Mouse (Mus musculus) kidney, postnatal 0 days (tissue): ENCODE results near the gene Hes7. TPM values are rescaled to one million over a fixed set of nuclear protein-coding genes. Genes with fewer than 3 reads are reported as not detected.
A peak's percentile ranks its signal among the peaks of the same experiment; 100 is the strongest.

Experiments
- ATAC-seq: fragments of 200-750 bp; cut with Nextera tagmentation; replicated peaks from 2 replicates; pipeline ENCODE4 v1.8.0; 2017; ENCODE audit warnings: low read depth, moderate number of reproducible peaks, moderate TSS enrichment, moderate library complexity; ENCODE audit not compliant: low FRiP score
- DNase-seq: peaks from one replicate; pipeline ENCODE4 v3.0.0-alpha.2; 2016; ENCODE audit warnings: low spot score
- H3K27ac ChIP-seq: fragments of 300-500 bp; sonication (generic); 2 replicates; pipeline ENCODE4 v1.5.1; 2014; ENCODE audit warnings: mild to moderate bottlenecking
- H3K27me3 ChIP-seq: fragments of 300-500 bp; sonication (generic); 2 replicates; pipeline ENCODE4 v1.6.1; 2014; ENCODE audit warnings: low read length, mixed read lengths; ENCODE audit not compliant: insufficient read depth
- H3K36me3 ChIP-seq: fragments of 300-500 bp; sonication (generic); 2 replicates; pipeline ENCODE4 v1.6.1; 2014; ENCODE audit warnings: low read length, mixed read lengths; ENCODE audit not compliant: insufficient read depth
- H3K4me1 ChIP-seq: fragments of 300-500 bp; sonication (generic); replicated peaks from 2 replicates; pipeline ENCODE4 v1.6.1; 2014; ENCODE audit warnings: antibody characterized with exemption, low read length, mixed read lengths; ENCODE audit not compliant: insufficient read depth
- H3K4me2 ChIP-seq: fragments of 300-500 bp; sonication (generic); 2 replicates; pipeline ENCODE4 v1.6.1; 2014; ENCODE audit warnings: mild to moderate bottlenecking, low read length, moderate library complexity, mixed read lengths
- H3K4me3 ChIP-seq: fragments of 300-500 bp; sonication (generic); replicated peaks from 2 replicates; pipeline ENCODE4 v1.5.1; 2014; ENCODE audit warnings: low read depth, low read length
- H3K9ac ChIP-seq: fragments of 300-500 bp; sonication (generic); 2 replicates; pipeline ENCODE4 v1.6.1; 2014; ENCODE audit warnings: low read depth, low read length
- H3K9me3 ChIP-seq: fragments of 300-500 bp; sonication (generic); replicated peaks from 2 replicates; pipeline ENCODE4 v1.6.1; 2016; ENCODE audit warnings: low read length, inconsistent platforms, mixed read lengths
- CTCF ChIP-seq: IDR thresholded peaks from 2 replicates; pipeline ENCODE4 v1.5.1; 2016; ENCODE audit warnings: antibody characterized with exemption, low read depth, mild to moderate bottlenecking, moderate library complexity
- WGBS: fragments of 180-500 bp; shearing (Covaris S2); extraction: QIAGEN DNeasy Blood & Tissue Kit; methylation state at CpG from one replicate; pipeline ENCODE4 v1.1.7; 2014; 5-methylcytosine and 5-hydroxymethylcytosine counted together
- polyA plus RNA-seq: library from polyadenylated mRNA; unstranded; fragments of >200 nt; fragmentation: Nextera tagmentation; extraction: Ambion mirVana; gene quantifications from 2 replicates; pipeline ENCODE4 v1.2.1, GENCODE M21; 2015

The Hes7 gene
- polyA plus RNA-seq, 1 experiment from 2014 or later, result 0.42 TPM

GRCm38 (mm10) chr11:69073065-69073888 lies 46.9 kb upstream of the Hes7 start:
- peak; percentile 14; the same call in 1 of the 2 replicates for TF ChIP-seq CTCF
- DNase-seq (peak; percentile 96), ATAC-seq (peak; percentile 75)
- H3K27me3 ChIP-seq, result no peaks in the 10 kb centered on the region
- peak overlapping the region; percentile 42 for H3K4me2 ChIP-seq
- peaks cover 11% of the 10 kb centered on the region; the same call in 1 of the 2 replicates for H3K4me1 ChIP-seq
- H3K27ac ChIP-seq, result peak overlapping the region; percentile 80
- H3K9me3 ChIP-seq, result no peaks in the 10 kb centered on the region
- no peaks in the 10 kb centered on the region for H3K36me3 ChIP-seq
- WGBS, result under 1% methylated on average over 14 of the region's 14 CpGs
- H3K4me3 ChIP-seq, result peak overlapping the region; percentile 18; the same call in 1 of the 2 replicates
- peak overlapping the region; percentile 53 for H3K9ac ChIP-seq

GRCm38 (mm10) chr11:69073951-69074775 lies 46.0 kb upstream of the Hes7 start:
- 39% methylated on average over 6 of the region's 6 CpGs for WGBS
- H3K4me3 ChIP-seq, result no peak overlapping the region
- H3K36me3 ChIP-seq, result no peaks in the 10 kb centered on the region
- peaks cover 11% of the 10 kb centered on the region; the same call in 1 of the 2 replicates for H3K4me1 ChIP-seq
- no peaks in the 10 kb centered on the region for H3K27me3 ChIP-seq
- H3K9ac ChIP-seq, result no peak overlapping the region
- TF ChIP-seq CTCF, result no peak
- H3K9me3 ChIP-seq, result no peaks in the 10 kb centered on the region
- DNase-seq (no peak), ATAC-seq (no peak)
- no peak overlapping the region for H3K4me2 ChIP-seq
- H3K27ac ChIP-seq, result peak overlapping the region; percentile 80; the same call in 1 of the 2 replicates

DNA sequence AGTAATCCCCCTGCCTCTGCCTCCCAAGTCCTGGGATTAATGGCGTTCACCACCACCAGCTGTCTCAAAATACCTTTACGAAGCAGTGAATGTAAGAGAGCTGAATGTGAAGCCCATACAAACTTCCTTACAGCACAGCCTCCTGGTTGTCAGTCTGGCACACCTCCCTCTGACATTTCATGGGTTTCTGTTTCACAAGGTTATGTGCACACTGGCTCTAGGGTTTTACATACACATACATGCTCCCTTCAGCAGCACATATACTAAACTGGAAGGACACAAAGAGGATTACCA lies 45.5 kb upstream of the Hes7 start:
- Histone ChIP-seq H3K27me3 (no peaks in the 10 kb centered on the region), H3K4me2 (no peak overlapping the region), H3K9ac (no peak overlapping the region), H3K27ac (no peak overlapping the region), H3K4me1 (peaks cover 11% of the 10 kb centered on the region; the same call in 1 of the 2 replicates), H3K4me3 (no peak overlapping the region), H3K36me3 (no peaks in the 10 kb centered on the region), H3K9me3 (no peaks in the 10 kb centered on the region)
- no peak for DNase-seq
- TF ChIP-seq CTCF, result no peak
- no peak for ATAC-seq
- WGBS, result 56% methylated on average over 2 of the region's 2 CpGs

DNA sequence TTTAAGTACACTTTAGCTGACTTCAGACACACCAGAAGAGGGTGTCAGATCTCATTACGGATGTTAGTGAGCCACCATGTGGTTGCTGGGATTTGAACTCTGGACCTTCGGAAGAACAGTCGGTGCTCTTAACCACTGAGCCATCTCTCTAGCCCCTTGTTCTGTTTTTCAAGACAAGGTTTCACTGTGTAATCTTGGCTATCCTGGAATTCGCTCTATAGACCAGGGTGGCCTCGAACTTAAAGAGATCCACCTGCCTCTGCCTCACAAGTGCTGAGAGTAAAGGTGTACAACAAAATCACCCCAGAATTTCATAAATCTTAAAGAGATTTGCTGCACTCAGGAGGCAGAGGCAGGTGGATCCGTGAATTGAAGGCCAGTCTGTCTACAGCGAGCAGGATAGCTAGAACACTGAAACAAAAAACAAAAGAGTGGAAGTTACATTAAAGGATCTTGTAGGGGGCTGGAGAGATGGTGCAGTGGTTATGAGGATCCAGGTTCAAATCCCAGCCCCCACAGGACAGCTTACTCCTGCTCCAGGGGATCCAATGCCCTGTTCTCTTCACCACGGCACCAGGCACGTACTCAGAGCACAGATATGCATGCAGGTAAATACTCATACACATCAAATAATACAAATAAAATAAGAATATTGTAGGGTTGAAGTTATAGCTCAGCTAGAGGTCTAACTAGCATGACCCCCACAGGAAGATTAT lies 44.3 kb upstream of the Hes7 start:
- TF ChIP-seq CTCF, result no peak

DNA sequence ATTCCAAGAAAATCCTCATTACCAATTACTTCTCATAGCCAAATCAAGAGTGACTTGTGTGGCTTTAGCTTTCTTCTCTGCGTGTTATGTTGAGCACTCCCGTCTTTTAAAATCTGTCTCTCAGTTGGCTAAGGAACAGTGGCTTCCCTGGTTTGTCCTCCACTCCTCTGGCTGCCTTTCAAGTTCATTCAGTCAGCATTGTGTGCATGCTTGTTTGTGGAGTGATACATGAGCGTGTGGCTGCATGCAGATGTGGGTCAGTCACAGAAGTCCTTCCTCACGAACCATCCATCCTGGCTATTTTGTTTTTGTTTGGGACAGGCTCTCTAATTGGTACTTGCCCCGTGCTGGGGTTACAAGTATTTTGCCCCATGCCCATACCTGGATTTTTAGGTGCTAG lies 43.6 kb upstream of the Hes7 start:
- no peak overlapping the region for H3K4me3 ChIP-seq
- TF ChIP-seq CTCF, result no peak

More for the DNA sequence above, 44.3 kb upstream of the Hes7 start:
- H3K4me1 ChIP-seq, result peaks cover 6% of the 10 kb centered on the region; the same call in 1 of the 2 replicates
- WGBS, result 62% methylated on average over 8 of the region's 9 CpGs
- H3K27me3 ChIP-seq, result no peaks in the 10 kb centered on the region
- no peak for DNase-seq
- ATAC-seq, result no peak
- no peak overlapping the region for H3K4me3 ChIP-seq
- H3K4me2 ChIP-seq, result no peak overlapping the region
- H3K9me3 ChIP-seq, result no peaks in the 10 kb centered on the region
- H3K27ac ChIP-seq, result no peak overlapping the region
- H3K36me3 ChIP-seq, result no peaks in the 10 kb centered on the region
- H3K9ac ChIP-seq, result no peak overlapping the region

DNA sequence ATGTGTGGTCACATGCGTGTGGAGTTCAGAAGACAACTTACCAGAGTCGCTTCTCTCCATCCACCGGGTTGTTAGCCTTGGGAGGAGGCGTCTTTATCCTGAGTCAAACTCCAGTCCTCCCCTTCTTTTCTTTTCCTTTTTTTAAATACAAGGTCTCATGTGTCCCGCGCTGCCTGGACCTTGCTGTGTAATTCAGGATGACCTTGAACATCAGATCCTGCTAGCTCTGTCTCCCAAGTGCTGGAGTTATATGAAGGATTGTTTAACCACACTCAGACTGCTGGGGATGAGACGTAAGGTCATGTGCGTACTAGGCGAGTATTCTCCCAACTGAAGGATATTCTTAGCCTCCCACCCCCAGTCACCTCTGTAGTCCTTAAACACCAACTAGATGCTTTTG lies 42.9 kb upstream of the Hes7 start:
- H3K27ac ChIP-seq, result no peak overlapping the region
- no peaks in the 10 kb centered on the region for H3K27me3 ChIP-seq
- no peak overlapping the region for H3K9ac ChIP-seq
- no peak overlapping the region for H3K4me2 ChIP-seq
- TF ChIP-seq CTCF, result no peak
- DNase-seq (no peak), ATAC-seq (no peak)
- 73% methylated on average over 9 of the region's 9 CpGs for WGBS
- no peaks in the 10 kb centered on the region for H3K9me3 ChIP-seq
- H3K4me3 ChIP-seq, result no peak overlapping the region
- H3K36me3 ChIP-seq, result no peaks in the 10 kb centered on the region
- no peaks in the 10 kb centered on the region for H3K4me1 ChIP-seq

More for the DNA sequence above, 43.6 kb upstream of the Hes7 start:
- DNase-seq, result no peak
- no peaks in the 10 kb centered on the region for H3K36me3 ChIP-seq
- H3K27me3 ChIP-seq, result no peaks in the 10 kb centered on the region
- H3K9me3 ChIP-seq, result no peaks in the 10 kb centered on the region
- WGBS, result 69% methylated on average over 5 of the region's 5 CpGs
- H3K4me2 ChIP-seq, result no peak overlapping the region
- H3K9ac ChIP-seq, result no peak overlapping the region
- no peak overlapping the region for H3K27ac ChIP-seq
- no peak for ATAC-seq
- no peaks in the 10 kb centered on the region for H3K4me1 ChIP-seq
